Mouse (Mus musculus) right cerebral cortex, postnatal 4 days (tissue): ENCODE results near the gene Rnf224.
A peak's percentile ranks its signal among the peaks of the same experiment; 100 is the strongest.

Experiments
- DNase-seq: peaks from one replicate; pipeline ENCODE4 v3.0.0-alpha.2; 2022

Rnf224 gene

GRCm38 (mm10) chr2:25194006-25194405 lies 42.6 kb downstream of the Rnf224 start:
- DNase-seq: no peak

GRCm38 (mm10) chr2:25193330-25193770 lies 43.2 kb downstream of the Rnf224 start:
- peak; percentile 76 for DNase-seq

- DNase-seq: no peak
Observed at GRCm38 (mm10) chr2:25187841-25188240, 48.7 kb downstream of the Rnf224 start.

- no peak for DNase-seq
Observed at GRCm38 (mm10) chr2:25186575-25186930, 50.0 kb downstream of the Rnf224 start.

- DNase-seq: peak; percentile 75
Observed at GRCm38 (mm10) chr2:25185625-25186574, 50.7 kb downstream of the Rnf224 start.

- DNase-seq: no peak
Observed at GRCm38 (mm10) chr2:25184496-25184895, 52.1 kb downstream of the Rnf224 start.
